Mouse (Mus musculus) G1E (cell line): Measurements from ENCODE around the gene Col4a1. TPM values are rescaled to one million over a fixed set of nuclear protein-coding genes. Genes with fewer than 3 reads are reported as not detected.

Source experiments
- ATAC-seq: 2 replicates; pipeline ENCODE4 v1.8.0; 2016; ENCODE audit warnings: mild to moderate bottlenecking; ENCODE audit not compliant: insufficient number of reproducible peaks, poor library complexity, low FRiP score, severe bottlenecking; ENCODE audit errors: extremely low read depth
- DNase-seq: peaks from one replicate; pipeline ENCODE4 v3.0.0; 2012; ENCODE audit warnings: low spot score
- H3K27me3 ChIP-seq: 2 replicates; pipeline ENCODE4 v1.6.1; 2012; ENCODE audit warnings: mild to moderate bottlenecking, low read length, inconsistent platforms; ENCODE audit not compliant: insufficient read depth
- H3K36me3 ChIP-seq: replicated peaks from 2 replicates; pipeline ENCODE3; 2012; ENCODE audit warnings: mild to moderate bottlenecking, inconsistent platforms
- H3K4me1 ChIP-seq: 2 replicates; pipeline ENCODE4 v1.6.1; 2012; ENCODE audit warnings: low read depth, low read length, inconsistent platforms, mixed read lengths; ENCODE audit not compliant: insufficient read depth
- H3K4me3 ChIP-seq: 2 replicates; pipeline ENCODE4 v1.5.1; 2012; ENCODE audit warnings: low read depth, mild to moderate bottlenecking, inconsistent platforms, low read length, moderate library complexity, mixed read lengths
- H3K9me3 ChIP-seq: replicated peaks from 2 replicates; pipeline ENCODE4 v1.6.1; 2012; ENCODE audit warnings: inconsistent platforms
- CTCF ChIP-seq: IDR thresholded peaks from 2 replicates; pipeline ENCODE4 v1.5.1; 2012; ENCODE audit warnings: low read depth, low read length, inconsistent platforms, mixed read lengths
- GATA1 ChIP-seq: IDR thresholded peaks from 2 replicates; pipeline ENCODE4 v1.6.1; 2012; ENCODE audit warnings: borderline replicate concordance, low read length, inconsistent platforms, mixed read lengths
- GATA2 ChIP-seq: IDR thresholded peaks from 2 replicates; pipeline ENCODE4 v1.6.1; 2012; ENCODE audit warnings: low read depth, low read length, inconsistent platforms, borderline replicate concordance
- POLR2AphosphoS5 ChIP-seq: IDR thresholded peaks from 2 replicates; pipeline ENCODE4 v1.6.1; 2012; ENCODE audit warnings: low read depth, low read length, inconsistent platforms; ENCODE audit not compliant: insufficient replicate concordance
- TAL1 ChIP-seq: conservative IDR thresholded peaks from 2 replicates; pipeline ENCODE4 v1.6.1; 2012; ENCODE audit warnings: low read depth, low read length, inconsistent platforms, mixed read lengths
- polyA plus RNA-seq: library from polyadenylated mRNA; stranded (reverse); fragments of >175 nt; gene quantifications from 2 replicates; pipeline ENCODE4 v1.2.3, GENCODE M21; 2012
- total RNA-seq, 2 experiments: library from RNA; stranded (forward) in 1 of 2; stranded (reverse) in 1 of 2; fragments of 200-1000 nt in 1 of 2; fragments of >200 nt in 1 of 2; fragmentation: Nextera tagmentation in 1 of 2; gene quantifications; 2 replicates each; pipeline ENCODE4 v1.2.3; 2014 to 2017

Gene Col4a1
- total and polyA plus RNA-seq, 3 experiments, result 0.05 TPM; not detected in 2

DNA sequence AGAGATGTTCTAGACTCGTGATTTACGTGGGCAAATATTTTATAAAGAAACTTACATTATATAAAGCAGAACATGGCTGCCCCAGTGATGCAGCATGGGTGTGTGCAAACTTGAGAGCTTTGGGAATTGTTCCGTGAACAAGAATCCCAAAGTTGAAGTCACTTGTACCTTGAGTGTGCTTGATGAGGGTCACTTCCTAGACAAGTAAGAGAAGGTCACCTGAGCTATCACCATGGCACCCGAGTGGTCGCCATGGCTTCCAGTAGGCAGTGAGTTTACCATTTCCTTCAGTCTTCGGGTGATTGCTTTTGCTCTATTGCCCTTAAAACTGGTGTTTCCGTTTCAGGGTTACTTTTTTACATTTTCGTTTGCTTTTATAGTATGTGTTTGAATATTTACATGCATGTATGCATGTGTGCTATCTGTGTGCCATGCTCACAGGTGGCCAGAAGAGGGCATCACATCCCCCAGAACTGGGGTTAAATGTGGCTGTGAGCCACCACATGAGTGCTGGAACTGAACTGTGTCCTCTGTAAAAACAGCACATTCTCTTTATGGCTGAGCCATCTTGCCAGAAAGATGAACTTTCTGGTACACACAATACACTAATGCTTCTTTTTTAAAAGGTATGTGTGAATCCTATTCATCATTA is 42.3 kb upstream of the Col4a1 start:
- no peak for ATAC-seq
- DNase-seq, result no peak
- H3K27me3 ChIP-seq, result no peaks in the 10 kb centered on the region
- H3K4me1 ChIP-seq, result no peaks in the 10 kb centered on the region
- H3K4me3 ChIP-seq, result no peak overlapping the region
- no peaks in the 10 kb centered on the region for H3K36me3 ChIP-seq
- TF ChIP-seq TAL1 (no peak), GATA1 (no peak), POLR2AphosphoS5 (no peak), CTCF (no peak), GATA2 (no peak)
- no peaks in the 10 kb centered on the region for H3K9me3 ChIP-seq

GRCm38 (mm10) chr8:11352514-11352913 is 39.9 kb upstream of the Col4a1 start:
- TF ChIP-seq POLR2AphosphoS5 (no peak), TAL1 (no peak), GATA2 (no peak), GATA1 (no peak), CTCF (no peak)
- no peaks in the 10 kb centered on the region for H3K9me3 ChIP-seq
- ATAC-seq (no peak), DNase-seq (no peak)
- H3K4me3 ChIP-seq, result no peak overlapping the region
- no peaks in the 10 kb centered on the region for H3K36me3 ChIP-seq
- no peaks in the 10 kb centered on the region for H3K27me3 ChIP-seq
- no peaks in the 10 kb centered on the region for H3K4me1 ChIP-seq

DNA sequence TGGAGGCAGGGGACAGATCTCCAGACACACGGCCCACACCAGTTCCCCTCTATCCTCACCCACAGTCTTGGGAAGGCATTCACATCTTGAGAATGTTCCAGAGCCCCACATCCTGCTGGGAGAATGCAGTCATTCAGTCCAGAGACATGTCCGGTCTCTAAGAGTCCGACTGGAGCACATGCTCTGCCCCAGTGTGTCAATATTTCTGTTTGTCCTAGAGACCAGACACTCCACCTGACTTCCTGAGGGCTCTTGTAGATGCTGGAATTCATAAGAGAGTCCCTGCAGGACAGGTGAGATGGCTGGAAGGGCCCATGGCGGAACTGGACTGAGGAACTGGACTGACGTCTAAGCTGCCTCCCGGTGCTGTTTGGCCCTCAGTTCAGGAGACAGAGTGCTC is 38.7 kb upstream of the Col4a1 start:
- DNase-seq (no peak), ATAC-seq (no peak)
- H3K9me3 ChIP-seq, result no peaks in the 10 kb centered on the region
- H3K36me3 ChIP-seq, result no peaks in the 10 kb centered on the region
- no peaks in the 10 kb centered on the region for H3K4me1 ChIP-seq
- H3K4me3 ChIP-seq, result no peak overlapping the region
- TF ChIP-seq TAL1 (no peak), GATA1 (no peak), POLR2AphosphoS5 (no peak), GATA2 (no peak), CTCF (no peak)
- peaks cover 4% of the 10 kb centered on the region; the same call in 1 of the 2 replicates for H3K27me3 ChIP-seq

- H3K27me3 ChIP-seq, result peaks cover 7% of the 10 kb centered on the region; the same call in 1 of the 2 replicates
- DNase-seq (no peak), ATAC-seq (no peak)
These were observed 36.0 kb upstream of the Col4a1 start for GRCm38 (mm10) chr8:11348622-11349021.

DNA sequence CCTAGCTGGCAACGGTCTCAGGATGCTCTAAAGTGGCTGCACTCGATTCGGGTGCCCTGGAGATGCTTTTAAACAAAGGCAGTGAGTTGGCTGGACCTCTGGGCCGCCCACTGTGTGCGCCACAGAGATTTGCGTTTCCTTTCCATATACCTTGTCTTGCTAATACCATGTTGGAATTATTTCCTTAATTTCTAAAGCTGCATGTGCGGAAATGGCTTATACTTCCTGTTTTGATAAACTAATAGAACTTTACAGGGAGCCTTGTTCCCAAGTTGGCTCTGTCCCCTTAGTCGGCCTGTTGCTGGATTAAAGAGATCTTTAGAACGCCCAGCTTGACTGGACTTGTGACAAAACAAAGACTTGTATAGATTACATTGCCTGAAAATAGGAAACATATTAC is 35.1 kb upstream of the Col4a1 start:
- Histone ChIP-seq H3K9me3 (no peaks in the 10 kb centered on the region), H3K36me3 (no peaks in the 10 kb centered on the region)
- ATAC-seq, result no peak

More at GRCm38 (mm10) chr8:11348622-11349021, 36.0 kb upstream of the Col4a1 start:
- Histone ChIP-seq H3K4me3 (no peak overlapping the region), H3K4me1 (no peaks in the 10 kb centered on the region), H3K36me3 (no peaks in the 10 kb centered on the region), H3K9me3 (no peaks in the 10 kb centered on the region)
- TF ChIP-seq GATA1, result no peak
- no peak for TF ChIP-seq CTCF

GRCm38 (mm10) chr8:11346225-11346624 is 33.6 kb upstream of the Col4a1 start:
- ATAC-seq, result no peak
- H3K9me3 ChIP-seq, result no peaks in the 10 kb centered on the region
- no peak overlapping the region for H3K4me3 ChIP-seq
- no peaks in the 10 kb centered on the region for H3K36me3 ChIP-seq
- no peak for TF ChIP-seq CTCF
- TF ChIP-seq POLR2AphosphoS5, result no peak
- TF ChIP-seq TAL1, result no peak
- TF ChIP-seq GATA2, result no peak
- H3K4me1 ChIP-seq, result no peaks in the 10 kb centered on the region
- no peak for DNase-seq
- peaks cover 7% of the 10 kb centered on the region; the same call in 1 of the 2 replicates for H3K27me3 ChIP-seq

More for the DNA sequence above, 35.1 kb upstream of the Col4a1 start:
- Histone ChIP-seq H3K4me3 (no peak overlapping the region), H3K27me3 (peaks cover 7% of the 10 kb centered on the region; the same call in 1 of the 2 replicates), H3K4me1 (no peaks in the 10 kb centered on the region)
- no peak for TF ChIP-seq GATA1
- no peak for TF ChIP-seq GATA2
- no peak for TF ChIP-seq TAL1
- TF ChIP-seq CTCF, result no peak
- TF ChIP-seq POLR2AphosphoS5, result no peak
- no peak for DNase-seq
